Mouse (Mus musculus): Measurements from ENCODE around the gene Kif17.

DNA sequence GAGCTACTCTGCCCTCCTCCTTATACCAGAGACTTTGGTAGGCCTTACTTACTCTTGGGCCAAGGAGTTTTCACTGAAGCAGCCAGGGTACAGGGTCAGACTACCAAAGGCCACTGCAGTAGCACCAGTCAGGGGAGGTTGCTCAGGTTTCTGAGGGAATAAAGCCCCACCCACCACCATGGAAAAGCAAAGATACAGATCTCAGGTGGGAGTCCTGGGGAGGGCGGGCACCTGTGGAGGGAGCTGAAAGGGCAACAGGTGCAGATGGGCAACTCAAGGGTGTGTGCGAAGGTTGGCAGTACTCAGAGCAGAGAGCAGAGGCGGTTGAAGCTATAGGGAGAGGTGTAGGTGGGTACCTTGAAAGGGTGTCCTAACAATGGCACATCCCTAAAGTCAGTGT lies 52.8 kb downstream of the Kif17 start:
- no peak for TF ChIP-seq POLR2A (IDR thresholded peaks at IDR 0.05; ENCODE audit: low read depth, low read length)
- TF ChIP-seq CTCF (IDR thresholded peaks at IDR 0.05; ENCODE audit: borderline replicate concordance, insufficient read depth, low read length), result no peak

Data from embryonic fibroblast, embryonic 13.5 days (primary cell).